Mouse (Mus musculus): ENCODE data around the gene BC025920.

The BC025920 gene

DNA sequence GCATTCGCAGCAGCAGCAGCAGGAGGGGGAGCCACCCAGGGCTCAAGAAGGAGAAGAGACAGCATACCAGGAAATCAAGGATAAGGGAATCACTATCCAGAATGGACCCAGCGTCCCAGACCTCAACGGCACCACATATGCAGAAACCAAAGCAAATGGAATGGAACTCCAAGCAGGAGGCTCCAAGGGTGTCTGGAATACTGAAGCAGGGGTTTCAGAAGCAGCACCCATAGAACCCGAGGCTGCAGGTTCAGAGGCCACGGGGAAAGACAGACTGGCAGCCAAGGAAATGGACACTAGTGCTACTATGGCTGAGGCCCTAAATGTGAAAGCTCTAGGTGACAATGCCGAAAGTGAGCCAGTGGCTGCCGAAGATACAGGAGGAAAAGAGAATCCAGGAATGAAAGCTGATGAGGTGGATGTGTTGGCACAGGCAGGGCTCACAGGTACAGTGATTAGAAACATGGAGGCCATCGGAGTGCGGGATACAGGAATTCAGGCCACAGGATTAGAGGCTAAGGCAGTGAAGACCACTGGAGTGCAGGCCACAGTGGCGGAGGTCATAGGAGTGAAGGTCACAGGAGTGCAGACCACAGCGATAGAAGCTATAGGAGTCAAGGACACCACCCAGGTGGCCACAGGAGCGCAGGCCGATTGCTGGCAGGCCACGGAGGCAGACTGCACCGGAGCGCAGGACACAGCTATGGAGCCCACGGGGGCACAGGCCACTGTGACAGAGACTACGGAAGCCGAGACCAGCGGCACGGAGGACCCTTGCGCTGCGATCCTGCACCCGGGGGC is 36.8 kb downstream of the BC025920 start:
- DNase-seq (ENCODE audit: low read depth, low spot score) = no peak

DNA sequence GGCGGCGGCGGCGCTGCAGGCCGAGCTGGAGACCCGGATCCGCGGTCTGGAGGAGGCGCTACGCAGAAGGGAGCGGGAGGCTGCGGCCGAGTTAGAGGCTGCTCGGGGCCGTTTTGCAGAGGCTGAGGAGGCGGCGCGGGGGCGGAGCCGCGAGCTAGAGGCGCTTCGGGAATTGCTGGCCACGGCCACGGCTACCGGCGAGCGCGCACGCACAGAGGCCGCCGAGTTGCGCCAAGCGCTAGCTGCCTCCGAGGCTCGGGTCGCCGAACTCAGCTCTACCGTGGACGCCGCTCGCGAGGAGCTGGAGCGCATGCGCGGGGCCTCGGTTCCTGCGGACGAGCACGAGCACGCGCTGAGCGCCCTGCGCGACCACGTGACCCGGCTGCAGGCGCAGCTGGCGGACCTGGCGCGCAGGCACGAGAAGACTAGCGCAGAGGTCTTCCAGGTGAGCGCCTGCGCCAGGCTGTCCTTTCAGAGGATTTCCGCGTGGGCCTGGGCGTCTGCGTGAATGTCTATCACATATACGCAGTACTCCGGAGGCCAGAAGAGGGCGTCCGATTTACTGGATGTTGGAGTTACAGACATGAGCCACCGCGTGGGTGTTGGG is 37.5 kb downstream of the BC025920 start:
- DNase-seq (ENCODE audit: low read depth, low spot score) = peak; percentile 97

DNA sequence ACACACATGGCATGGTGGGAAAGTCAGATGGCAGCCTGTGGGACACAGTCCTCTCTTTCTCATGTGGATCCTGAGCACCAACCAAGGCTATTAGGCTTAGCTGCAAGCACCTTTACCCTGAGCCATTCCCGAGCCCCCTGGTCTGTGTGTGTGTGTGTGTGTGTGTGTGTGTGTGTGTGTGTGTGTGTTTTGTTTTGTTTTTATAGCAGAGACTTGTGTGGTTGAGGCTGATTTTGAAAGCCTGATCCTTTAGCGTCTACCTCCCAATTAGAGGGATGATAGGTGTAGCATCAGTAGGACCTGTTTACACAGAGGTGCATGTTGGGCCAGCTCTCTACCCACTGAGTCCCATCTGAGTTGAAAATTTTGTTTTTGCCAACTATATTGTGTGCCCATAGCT is 38.1 kb downstream of the BC025920 start:
- no peak for DNase-seq (ENCODE audit: low read depth, low spot score)

DNA sequence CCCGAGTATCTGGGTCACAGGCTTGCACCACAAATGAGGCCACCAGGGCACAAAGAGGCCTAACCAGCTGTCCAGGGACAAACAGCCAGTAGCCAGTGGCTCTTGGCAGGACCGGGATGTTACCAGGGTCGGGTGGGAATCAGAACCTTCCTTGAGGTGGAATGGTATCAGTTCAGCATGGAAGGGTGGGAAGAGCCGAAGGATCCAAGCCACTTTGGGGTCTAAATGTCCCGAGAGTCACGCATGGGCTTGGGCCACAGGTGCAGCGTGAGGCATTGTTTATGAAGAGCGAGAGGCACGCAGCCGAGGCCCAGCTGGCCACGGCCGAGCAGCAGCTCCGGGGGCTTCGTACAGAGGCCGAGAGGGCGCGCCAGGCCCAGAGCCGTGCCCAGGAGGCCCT is 38.6 kb downstream of the BC025920 start:
- DNase-seq (ENCODE audit: low read depth, low spot score) = no peak

DNA sequence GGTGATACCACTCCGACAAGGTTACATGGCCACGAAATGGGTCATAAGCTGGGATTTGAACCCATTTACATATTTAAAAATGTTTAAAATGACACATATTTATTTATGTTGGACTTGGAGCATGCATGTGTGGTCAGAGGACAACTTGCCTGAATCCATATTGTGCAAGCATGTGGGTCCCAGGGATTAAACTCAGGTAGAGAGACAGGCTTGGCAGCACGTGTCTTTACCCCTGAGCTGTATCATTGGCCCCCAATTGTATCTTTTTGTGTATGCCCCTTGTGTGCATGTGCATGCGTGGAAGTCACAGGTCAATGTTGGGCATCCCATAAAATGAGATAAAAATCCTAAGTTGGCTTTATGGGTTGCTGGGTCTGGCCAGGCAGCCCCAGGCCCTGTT is 39.3 kb downstream of the BC025920 start:
- DNase-seq (ENCODE audit: low read depth, low spot score) = no peak

DNA sequence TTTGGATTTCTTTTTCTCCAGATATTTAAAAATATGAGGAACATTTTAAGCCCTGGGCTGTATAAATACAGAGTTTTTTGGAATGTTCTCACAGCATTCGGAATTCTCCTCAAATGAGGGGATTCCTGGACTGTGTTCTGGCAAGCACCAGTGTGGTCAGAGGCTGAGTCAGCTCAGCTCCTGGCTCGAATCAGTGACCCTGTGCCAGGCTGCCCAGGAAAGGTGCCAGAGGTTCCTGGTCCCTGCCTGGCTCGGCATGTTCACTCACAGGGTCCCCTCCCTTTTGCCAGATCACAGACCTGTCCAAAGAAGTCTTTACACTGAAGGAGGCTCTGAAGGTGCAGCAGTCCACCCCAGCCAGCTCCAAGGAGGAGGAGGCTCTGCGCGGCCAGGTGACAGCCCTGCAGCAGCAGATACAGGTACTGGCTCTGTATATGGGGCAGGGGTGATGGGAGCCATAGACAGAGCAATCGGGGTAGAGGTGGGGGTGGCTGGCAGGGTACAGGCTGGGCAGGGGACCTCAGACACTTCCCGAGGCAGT is 40.0 kb downstream of the BC025920 start:
- no peak for DNase-seq (ENCODE audit: low read depth, low spot score)

DNA sequence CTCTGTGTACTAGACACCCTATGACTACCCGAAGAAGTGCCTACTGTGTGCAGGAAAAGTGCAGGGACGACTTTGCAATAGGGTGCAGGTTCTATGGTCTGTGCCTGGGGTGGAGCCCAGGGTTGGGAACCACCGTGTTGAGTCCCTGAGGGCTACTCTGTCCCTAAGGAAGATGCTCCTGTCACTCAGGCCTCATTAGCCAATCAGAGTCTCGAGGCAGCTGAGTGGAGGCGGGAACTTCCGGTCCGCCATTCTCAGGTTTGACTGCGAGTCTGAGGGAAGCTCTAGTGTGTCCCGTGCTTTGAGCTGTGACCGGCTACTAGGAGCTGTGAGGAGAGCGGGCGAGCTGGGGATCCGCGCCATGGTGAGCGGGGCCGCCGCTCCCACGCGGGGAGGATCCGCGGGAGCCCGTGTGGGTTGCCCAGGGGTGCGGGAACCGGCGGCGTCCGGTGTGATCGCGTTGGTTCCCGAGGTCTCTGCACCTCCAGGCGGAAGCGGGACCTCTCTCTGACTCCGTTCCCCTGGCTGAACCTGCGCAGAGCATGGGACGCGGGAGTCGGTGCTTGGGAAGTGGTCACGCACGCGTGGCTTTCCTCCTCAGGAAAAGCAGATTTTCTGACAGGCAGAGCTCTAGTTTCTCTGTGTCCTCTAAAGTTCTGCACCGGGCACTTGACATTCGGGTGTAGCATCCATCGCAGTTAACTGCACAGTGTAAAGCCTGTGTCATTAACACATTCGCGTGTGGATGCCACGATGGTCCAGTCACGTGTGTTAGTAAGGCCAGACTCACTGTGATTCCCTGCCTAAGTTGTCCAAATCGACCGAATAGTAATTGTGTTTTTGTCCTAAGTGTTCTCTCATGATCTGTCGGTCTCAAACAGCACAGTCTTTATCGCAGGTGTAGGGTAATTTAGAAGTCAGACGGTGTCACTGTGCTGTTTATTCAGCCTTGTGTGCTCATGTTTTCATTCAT is 43.0 kb downstream of the BC025920 start, which contains the start of gene Gm10778:
Gene Gm10778 (plus strand): TSS at position 257 of the 973 bp plus-strand sequence.
- DNase-seq (ENCODE audit: low read depth, low spot score) = peak; percentile 89

DNA sequence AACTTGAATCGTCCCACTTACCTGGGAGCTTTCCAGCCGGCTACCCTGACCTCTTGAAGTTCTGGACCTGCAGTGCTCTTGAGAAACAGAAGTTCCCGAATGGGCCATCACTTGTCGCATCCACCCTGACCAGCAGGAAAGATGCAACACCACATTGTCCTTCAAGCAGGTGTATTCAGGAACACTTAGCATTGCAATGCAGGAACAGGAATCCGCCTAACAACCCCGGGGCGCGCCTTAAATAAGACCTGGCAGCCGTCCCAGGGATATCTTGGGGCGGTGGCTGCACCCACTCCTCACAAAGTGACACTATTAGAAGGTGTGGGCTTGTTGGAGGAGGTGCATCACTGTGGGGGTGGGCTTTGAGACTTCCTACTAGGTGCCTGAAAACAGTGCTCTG is 49.1 kb downstream of the BC025920 start:
- no peak for DNase-seq (ENCODE audit: low read depth, low spot score)

DNA sequence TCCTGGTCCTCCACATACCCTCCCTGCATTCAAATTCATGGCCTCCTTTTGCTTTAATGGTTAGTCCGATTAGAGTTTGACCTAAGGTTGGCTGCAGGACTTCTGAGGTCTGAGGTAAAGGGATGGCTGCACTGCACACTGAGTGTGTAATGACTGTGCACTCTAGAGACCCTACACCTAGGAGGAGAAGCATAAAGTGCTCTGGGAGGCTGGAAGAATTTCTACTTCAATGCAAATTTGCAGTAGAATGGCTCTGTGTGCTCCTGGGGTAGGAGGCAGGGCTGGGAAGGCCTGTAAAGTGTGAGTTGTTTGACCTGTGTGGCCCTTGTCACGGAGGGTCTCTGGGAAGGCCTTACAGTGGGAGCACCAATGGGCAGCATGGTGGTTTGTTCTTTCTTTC is 50.1 kb downstream of the BC025920 start:
- DNase-seq (ENCODE audit: low read depth, low spot score) = no peak
